Mouse (Mus musculus) kidney, postnatal 0 days (tissue): ENCODE measurements around the gene Rabgef1. TPM values are rescaled to one million over a fixed set of nuclear protein-coding genes. Genes with fewer than 3 reads are reported as not detected.

ENCODE experiments used
- ATAC-seq: fragments of 200-750 bp; cut with Nextera tagmentation; replicated peaks from 2 replicates; pipeline ENCODE4 v1.8.0; 2017; ENCODE audit warnings: low read depth, moderate number of reproducible peaks, moderate TSS enrichment, moderate library complexity; ENCODE audit not compliant: low FRiP score
- DNase-seq: peaks from one replicate; pipeline ENCODE4 v3.0.0-alpha.2; 2016; ENCODE audit warnings: low spot score
- H3K27ac ChIP-seq: fragments of 300-500 bp; sonication (generic); 2 replicates; pipeline ENCODE4 v1.5.1; 2014; ENCODE audit warnings: mild to moderate bottlenecking
- H3K27me3 ChIP-seq: fragments of 300-500 bp; sonication (generic); 2 replicates; pipeline ENCODE4 v1.6.1; 2014; ENCODE audit warnings: low read length, mixed read lengths; ENCODE audit not compliant: insufficient read depth
- H3K36me3 ChIP-seq: fragments of 300-500 bp; sonication (generic); 2 replicates; pipeline ENCODE4 v1.6.1; 2014; ENCODE audit warnings: low read length, mixed read lengths; ENCODE audit not compliant: insufficient read depth
- H3K4me1 ChIP-seq: fragments of 300-500 bp; sonication (generic); replicated peaks from 2 replicates; pipeline ENCODE4 v1.6.1; 2014; ENCODE audit warnings: antibody characterized with exemption, low read length, mixed read lengths; ENCODE audit not compliant: insufficient read depth
- H3K4me2 ChIP-seq: fragments of 300-500 bp; sonication (generic); 2 replicates; pipeline ENCODE4 v1.6.1; 2014; ENCODE audit warnings: mild to moderate bottlenecking, low read length, moderate library complexity, mixed read lengths
- H3K4me3 ChIP-seq: fragments of 300-500 bp; sonication (generic); replicated peaks from 2 replicates; pipeline ENCODE4 v1.5.1; 2014; ENCODE audit warnings: low read depth, low read length
- H3K9ac ChIP-seq: fragments of 300-500 bp; sonication (generic); 2 replicates; pipeline ENCODE4 v1.6.1; 2014; ENCODE audit warnings: low read depth, low read length
- H3K9me3 ChIP-seq: fragments of 300-500 bp; sonication (generic); replicated peaks from 2 replicates; pipeline ENCODE4 v1.6.1; 2016; ENCODE audit warnings: low read length, inconsistent platforms, mixed read lengths
- CTCF ChIP-seq: IDR thresholded peaks from 2 replicates; pipeline ENCODE4 v1.5.1; 2016; ENCODE audit warnings: antibody characterized with exemption, low read depth, mild to moderate bottlenecking, moderate library complexity
- WGBS: fragments of 180-500 bp; shearing (Covaris S2); extraction: QIAGEN DNeasy Blood & Tissue Kit; methylation state at CpG from one replicate; pipeline ENCODE4 v1.1.7; 2014; 5-methylcytosine and 5-hydroxymethylcytosine counted together
- polyA plus RNA-seq: library from polyadenylated mRNA; unstranded; fragments of >200 nt; fragmentation: Nextera tagmentation; extraction: Ambion mirVana; gene quantifications from 2 replicates; pipeline ENCODE4 v1.2.1, GENCODE M21; 2015

The Rabgef1 gene
- 28.1 and 31.8 TPM in 2 replicates for polyA plus RNA-seq

GRCm38 (mm10) chr5:130171423-130171954 lies at the start of gene Rabgef1:
TSS of gene Rabgef1 (plus strand) at chr5:130171798.
- peak; percentile 96 for DNase-seq
- H3K4me3 ChIP-seq = peak within 1 kb of the TSS; percentile 79
- under 1% methylated on average over 49 of the region's 62 CpGs for WGBS
- H3K27ac ChIP-seq = peak within 1 kb of the TSS; percentile 89
- peak; percentile 96 for ATAC-seq
- H3K9ac ChIP-seq = peak within 1 kb of the TSS; percentile 80
- no peaks in the 10 kb centered on the region for H3K36me3 ChIP-seq
- peak within 1 kb of the TSS; percentile 65 for H3K4me2 ChIP-seq
- H3K27me3 ChIP-seq = no peaks in the 10 kb centered on the region
- no peak for TF ChIP-seq CTCF
- no peaks in the 10 kb centered on the region for H3K9me3 ChIP-seq
- H3K4me1 ChIP-seq = peaks cover 20% of the 10 kb centered on the region

- H3K9me3 ChIP-seq = no peaks in the 10 kb centered on the region
- 87% methylated on average over 2 of the region's 2 CpGs for WGBS
- no peak overlapping the region for H3K27ac ChIP-seq
- no peak for DNase-seq
- no peak overlapping the region for H3K9ac ChIP-seq
- no peak for ATAC-seq
- no peak overlapping the region for H3K4me2 ChIP-seq
- H3K36me3 ChIP-seq = no peaks in the 10 kb centered on the region
- H3K27me3 ChIP-seq = no peaks in the 10 kb centered on the region
- TF ChIP-seq CTCF = no peak
- no peak overlapping the region for H3K4me3 ChIP-seq
- H3K4me1 ChIP-seq = 0 out of 2 replicates have a peak, but pooled peaks cover 4% of the 10 kb centered on the region
These were observed 49.2 kb upstream of the Rabgef1 start for GRCm38 (mm10) chr5:130122355-130122754.

GRCm38 (mm10) chr5:130124271-130124670 lies 47.3 kb upstream of the Rabgef1 start:
- H3K4me1 ChIP-seq = no peaks in the 10 kb centered on the region
- 0 out of 2 replicates have a peak overlapping the region, but pooled peaks have one; percentile 54 for H3K27ac ChIP-seq
- no peak overlapping the region for H3K4me3 ChIP-seq
- H3K27me3 ChIP-seq = no peaks in the 10 kb centered on the region
- 54% methylated on average over 5 of the region's 5 CpGs for WGBS
- TF ChIP-seq CTCF = no peak
- H3K9me3 ChIP-seq = no peaks in the 10 kb centered on the region
- DNase-seq = peak; percentile 80
- no peak overlapping the region for H3K4me2 ChIP-seq
- H3K9ac ChIP-seq = no peak overlapping the region
- H3K36me3 ChIP-seq = no peaks in the 10 kb centered on the region
- no peak for ATAC-seq

GRCm38 (mm10) chr5:130128686-130129523 lies 42.7 kb upstream of the Rabgef1 start:
- 55% methylated on average over 11 of the region's 11 CpGs for WGBS
- DNase-seq = no peak
- Histone ChIP-seq H3K4me2 (no peak overlapping the region), H3K9ac (no peak overlapping the region), H3K4me3 (no peak overlapping the region), H3K4me1 (no peaks in the 10 kb centered on the region), H3K27ac (no peak overlapping the region), H3K9me3 (no peaks in the 10 kb centered on the region), H3K27me3 (no peaks in the 10 kb centered on the region), H3K36me3 (no peaks in the 10 kb centered on the region)
- ATAC-seq = peak; percentile 49; the same call in 1 of the 2 replicates
- no peak for TF ChIP-seq CTCF

- H3K36me3 ChIP-seq = no peaks in the 10 kb centered on the region
- ATAC-seq (no peak), DNase-seq (no peak)
- WGBS = 82% methylated on average over 5 of the region's 5 CpGs
- no peak overlapping the region for H3K4me2 ChIP-seq
- no peak overlapping the region for H3K9ac ChIP-seq
- no peak overlapping the region for H3K4me3 ChIP-seq
- H3K27me3 ChIP-seq = no peaks in the 10 kb centered on the region
- no peaks in the 10 kb centered on the region for H3K9me3 ChIP-seq
- no peak for TF ChIP-seq CTCF
- no peaks in the 10 kb centered on the region for H3K4me1 ChIP-seq
- no peak overlapping the region for H3K27ac ChIP-seq
These were observed 42.1 kb upstream of the Rabgef1 start for GRCm38 (mm10) chr5:130129524-130129793.

- H3K36me3 ChIP-seq = no peaks in the 10 kb centered on the region
- H3K4me1 ChIP-seq = no peaks in the 10 kb centered on the region
- TF ChIP-seq CTCF = no peak
- ATAC-seq (no peak), DNase-seq (no peak)
- H3K9me3 ChIP-seq = no peaks in the 10 kb centered on the region
- no peak overlapping the region for H3K4me2 ChIP-seq
- H3K27me3 ChIP-seq = no peaks in the 10 kb centered on the region
- no peak overlapping the region for H3K27ac ChIP-seq
- no peak overlapping the region for H3K4me3 ChIP-seq
- WGBS = 92% methylated on average over 13 of the region's 13 CpGs
- H3K9ac ChIP-seq = no peak overlapping the region
These were observed 35.0 kb upstream of the Rabgef1 start for GRCm38 (mm10) chr5:130136597-130136996.
